Mouse (Mus musculus): Measurements from ENCODE around the gene Slc48a1. TPM values are rescaled to one million over a fixed set of nuclear protein-coding genes. Genes with fewer than 3 reads are reported as not detected.

The Slc48a1 gene
- polyA plus RNA-seq, 1 experiment from 2014 or later = 28.1 TPM

- H3K4me2 ChIP-seq (replicated peaks; ENCODE audit: low read depth, low read length) = no peak overlapping the region
- H3K27me3 ChIP-seq (ENCODE audit: control insufficient read depth, insufficient read depth, low read length) = no peaks in the 10 kb centered on the region
- H3K9ac ChIP-seq (ENCODE audit: low read depth, low read length) = no peak overlapping the region
- no peak overlapping the region for H3K4me3 ChIP-seq (ENCODE audit: low read depth, low read length)
- peaks cover 7% of the 10 kb centered on the region; the same call in 1 of the 2 replicates for H3K36me3 ChIP-seq (ENCODE audit: control insufficient read depth, insufficient read depth, low read length)
- WGBS = 96% methylated on average over 17 of the region's 17 CpGs
- H3K27ac ChIP-seq (ENCODE audit: low read depth, low read length) = no peak overlapping the region
- no peaks in the 10 kb centered on the region for H3K9me3 ChIP-seq (ENCODE audit: control insufficient read depth, low read length)
- ATAC-seq (ENCODE audit: low FRiP score) (no peak), DNase-seq (ENCODE audit: low spot score) (no peak)
- no peaks in the 10 kb centered on the region for H3K4me1 ChIP-seq (replicated peaks; ENCODE audit: control insufficient read depth, insufficient read depth, low read length)
These were observed 18.5 kb downstream of the Slc48a1 start for GRCm38 (mm10) chr15:97796674-97797310.

GRCm38 (mm10) chr15:97798134-97798533, 19.8 kb downstream of the Slc48a1 start:
- Histone ChIP-seq H3K27ac (ENCODE audit: low read depth, low read length) (no peak overlapping the region), H3K9me3 (ENCODE audit: control insufficient read depth, low read length) (no peaks in the 10 kb centered on the region), H3K4me2 (replicated peaks; ENCODE audit: low read depth, low read length) (no peak overlapping the region), H3K4me3 (ENCODE audit: low read depth, low read length) (no peak overlapping the region), H3K9ac (ENCODE audit: low read depth, low read length) (no peak overlapping the region), H3K36me3 (ENCODE audit: control insufficient read depth, insufficient read depth, low read length) (peaks cover 5% of the 10 kb centered on the region; the same call in 1 of the 2 replicates), H3K27me3 (ENCODE audit: control insufficient read depth, insufficient read depth, low read length) (no peaks in the 10 kb centered on the region), H3K4me1 (replicated peaks; ENCODE audit: control insufficient read depth, insufficient read depth, low read length) (peaks cover 2% of the 10 kb centered on the region; the same call in 1 of the 2 replicates)
- peak; percentile 63 for ATAC-seq (ENCODE audit: low FRiP score)
- WGBS = 32% methylated on average over 17 of the region's 17 CpGs
- DNase-seq (ENCODE audit: low spot score) = peak; percentile 74

- Histone ChIP-seq H3K9me3 (ENCODE audit: control insufficient read depth, low read length) (no peaks in the 10 kb centered on the region), H3K4me2 (replicated peaks; ENCODE audit: low read depth, low read length) (no peak overlapping the region), H3K27me3 (ENCODE audit: control insufficient read depth, insufficient read depth, low read length) (no peaks in the 10 kb centered on the region), H3K4me3 (ENCODE audit: low read depth, low read length) (no peak overlapping the region), H3K36me3 (ENCODE audit: control insufficient read depth, insufficient read depth, low read length) (0 out of 2 replicates have a peak, but pooled peaks cover 3% of the 10 kb centered on the region), H3K9ac (ENCODE audit: low read depth, low read length) (no peak overlapping the region), H3K4me1 (replicated peaks; ENCODE audit: control insufficient read depth, insufficient read depth, low read length) (peaks cover 2% of the 10 kb centered on the region; the same call in 1 of the 2 replicates), H3K27ac (ENCODE audit: low read depth, low read length) (no peak overlapping the region)
- DNase-seq (ENCODE audit: low spot score) = no peak
- 87% methylated on average over 11 of the region's 11 CpGs for WGBS
- no peak for ATAC-seq (ENCODE audit: low FRiP score)
These were observed 21.1 kb downstream of the Slc48a1 start for GRCm38 (mm10) chr15:97799446-97799845.

- DNase-seq (ENCODE audit: low spot score) (no peak), ATAC-seq (ENCODE audit: low FRiP score) (no peak)
- H3K36me3 ChIP-seq (ENCODE audit: control insufficient read depth, insufficient read depth, low read length) = 0 out of 2 replicates have a peak, but pooled peaks cover 3% of the 10 kb centered on the region
- no peak overlapping the region for H3K9ac ChIP-seq (ENCODE audit: low read depth, low read length)
- no peaks in the 10 kb centered on the region for H3K9me3 ChIP-seq (ENCODE audit: control insufficient read depth, low read length)
- H3K4me2 ChIP-seq (replicated peaks; ENCODE audit: low read depth, low read length) = no peak overlapping the region
- no peak overlapping the region for H3K27ac ChIP-seq (ENCODE audit: low read depth, low read length)
- H3K4me3 ChIP-seq (ENCODE audit: low read depth, low read length) = no peak overlapping the region
- 85% methylated on average over 13 of the region's 13 CpGs for WGBS
- no peaks in the 10 kb centered on the region for H3K27me3 ChIP-seq (ENCODE audit: control insufficient read depth, insufficient read depth, low read length)
- H3K4me1 ChIP-seq (replicated peaks; ENCODE audit: control insufficient read depth, insufficient read depth, low read length) = peaks cover 2% of the 10 kb centered on the region; the same call in 1 of the 2 replicates
These were observed 22.5 kb downstream of the Slc48a1 start for GRCm38 (mm10) chr15:97800853-97801252.

GRCm38 (mm10) chr15:97801811-97802210, 23.5 kb downstream of the Slc48a1 start:
- Histone ChIP-seq H3K27me3 (ENCODE audit: control insufficient read depth, insufficient read depth, low read length) (no peaks in the 10 kb centered on the region), H3K4me2 (replicated peaks; ENCODE audit: low read depth, low read length) (no peak overlapping the region), H3K4me1 (replicated peaks; ENCODE audit: control insufficient read depth, insufficient read depth, low read length) (peaks cover 2% of the 10 kb centered on the region; the same call in 1 of the 2 replicates), H3K9ac (ENCODE audit: low read depth, low read length) (no peak overlapping the region), H3K36me3 (ENCODE audit: control insufficient read depth, insufficient read depth, low read length) (0 out of 2 replicates have a peak, but pooled peaks cover 3% of the 10 kb centered on the region), H3K9me3 (ENCODE audit: control insufficient read depth, low read length) (no peaks in the 10 kb centered on the region), H3K4me3 (ENCODE audit: low read depth, low read length) (no peak overlapping the region), H3K27ac (ENCODE audit: low read depth, low read length) (no peak overlapping the region)
- DNase-seq (ENCODE audit: low spot score) (no peak), ATAC-seq (ENCODE audit: low FRiP score) (no peak)
- WGBS = 85% methylated on average over 7 of the region's 7 CpGs

GRCm38 (mm10) chr15:97802575-97802974, 24.3 kb downstream of the Slc48a1 start:
- peak overlapping the region; percentile 28; the same call in 1 of the 2 replicates for H3K4me2 ChIP-seq (replicated peaks; ENCODE audit: low read depth, low read length)

GRCm38 (mm10) chr15:97807867-97808266, 29.5 kb downstream of the Slc48a1 start:
- 69% methylated on average over 12 of the region's 12 CpGs for WGBS
- H3K36me3 ChIP-seq (ENCODE audit: control insufficient read depth, insufficient read depth, low read length) = no peaks in the 10 kb centered on the region; the same call in none of the 2 replicates

More at GRCm38 (mm10) chr15:97802575-97802974, 24.3 kb downstream of the Slc48a1 start:
- no peak overlapping the region for H3K4me3 ChIP-seq (ENCODE audit: low read depth, low read length)
- H3K9ac ChIP-seq (ENCODE audit: low read depth, low read length) = no peak overlapping the region
- no peaks in the 10 kb centered on the region for H3K9me3 ChIP-seq (ENCODE audit: control insufficient read depth, low read length)
- 10% methylated on average over 13 of the region's 13 CpGs for whole genome bisulfite sequencing
- peaks cover 3% of the 10 kb centered on the region; the same call in 1 of the 2 replicates for H3K36me3 ChIP-seq (ENCODE audit: control insufficient read depth, insufficient read depth, low read length)
- ATAC-seq (ENCODE audit: low FRiP score) = peak; percentile 60; the same call in 1 of the 2 replicates
- peaks cover 2% of the 10 kb centered on the region; the same call in 1 of the 2 replicates for H3K4me1 ChIP-seq (replicated peaks; ENCODE audit: control insufficient read depth, insufficient read depth, low read length)
- H3K27me3 ChIP-seq (ENCODE audit: control insufficient read depth, insufficient read depth, low read length) = no peaks in the 10 kb centered on the region
- DNase-seq (ENCODE audit: low spot score) = peak; percentile 71
- H3K27ac ChIP-seq (ENCODE audit: low read depth, low read length) = no peak overlapping the region

GRCm38 (mm10) chr15:97808532-97808931, 30.2 kb downstream of the Slc48a1 start:
- Histone ChIP-seq H3K4me3 (ENCODE audit: low read depth, low read length) (no peak overlapping the region), H3K36me3 (ENCODE audit: control insufficient read depth, insufficient read depth, low read length) (no peaks in the 10 kb centered on the region; the same call in none of the 2 replicates), H3K9ac (ENCODE audit: low read depth, low read length) (no peak overlapping the region), H3K4me1 (replicated peaks; ENCODE audit: control insufficient read depth, insufficient read depth, low read length) (0 out of 2 replicates have a peak, but pooled peaks cover 2% of the 10 kb centered on the region), H3K27me3 (ENCODE audit: control insufficient read depth, insufficient read depth, low read length) (no peaks in the 10 kb centered on the region), H3K4me2 (replicated peaks; ENCODE audit: low read depth, low read length) (no peak overlapping the region), H3K9me3 (ENCODE audit: control insufficient read depth, low read length) (no peaks in the 10 kb centered on the region), H3K27ac (ENCODE audit: low read depth, low read length) (no peak overlapping the region)
- ATAC-seq (ENCODE audit: low FRiP score) (no peak), DNase-seq (ENCODE audit: low spot score) (no peak)
- 88% methylated on average over 14 of the region's 14 CpGs for WGBS

More at GRCm38 (mm10) chr15:97807867-97808266, 29.5 kb downstream of the Slc48a1 start:
- H3K27me3 ChIP-seq (ENCODE audit: control insufficient read depth, insufficient read depth, low read length) = no peaks in the 10 kb centered on the region
- no peak overlapping the region for H3K4me3 ChIP-seq (ENCODE audit: low read depth, low read length)
- no peak overlapping the region for H3K9ac ChIP-seq (ENCODE audit: low read depth, low read length)
- peaks cover under 1% of the 10 kb centered on the region; the same call in 1 of the 2 replicates for H3K4me1 ChIP-seq (replicated peaks; ENCODE audit: control insufficient read depth, insufficient read depth, low read length)
- no peak overlapping the region for H3K4me2 ChIP-seq (replicated peaks; ENCODE audit: low read depth, low read length)
- no peak for ATAC-seq (ENCODE audit: low FRiP score)
- no peak for DNase-seq (ENCODE audit: low spot score)
- no peaks in the 10 kb centered on the region for H3K9me3 ChIP-seq (ENCODE audit: control insufficient read depth, low read length)
- no peak overlapping the region for H3K27ac ChIP-seq (ENCODE audit: low read depth, low read length)
